In genomic region chr1:75797793-75798192, GRCm38 (mm10) we compare ENCODE assay signal across 17 mouse cellular contexts.
A peak's percentile ranks its signal among the peaks of the same experiment; 100 is the strongest.
DNase-seq lines count a peak whose midpoint lies in the region; ATAC-seq lines count a peak whose summit lies in the region.
"Had no signal": no experiment of that assay in that cellular context is flagged by ENCODE, and none has a peak within 500 bp of the region (broad histone marks: within the 10 kb centered on the region; RNA-seq: fewer than 3 reads in every experiment).

No protein-coding gene starts in this region.

- 0 out of 2 replicates have a peak, but pooled peaks cover 4% of the 10 kb centered on the region for H3K27me3 ChIP-seq in midbrain, embryonic 13.5 days
- H3K27me3 ChIP-seq in midbrain, embryonic 10.5 days (ENCODE audit: low read depth, poor library complexity, severe bottlenecking), result peaks cover 28% of the 10 kb centered on the region
- H3K27me3 ChIP-seq in forebrain, embryonic 13.5 days, result no peaks in the 10 kb centered on the region
- H3K27me3 ChIP-seq: embryonic facial prominence, embryonic 12.5 days had no signal

- H3K27ac ChIP-seq in midbrain, embryonic 13.5 days, result no peak overlapping the region
- H3K27ac ChIP-seq in midbrain, embryonic 10.5 days (replicated peaks), result no peak overlapping the region
- H3K27ac ChIP-seq in forebrain, embryonic 13.5 days, result 0 out of 2 replicates have a peak overlapping the region, but pooled peaks have one; percentile 22
- H3K27ac ChIP-seq: embryonic facial prominence, embryonic 12.5 days; heart, embryonic 10.5 days; kidney, postnatal 0 days had no signal

- peaks cover 3% of the 10 kb centered on the region; the same call in 1 of the 2 replicates for H3K9me3 ChIP-seq in midbrain, embryonic 13.5 days
- peaks cover 6% of the 10 kb centered on the region; the same call in 1 of the 2 replicates for H3K9me3 ChIP-seq in midbrain, embryonic 10.5 days (replicated peaks)
- H3K9me3 ChIP-seq in forebrain, embryonic 13.5 days (replicated peaks), result no peaks in the 10 kb centered on the region; the same call in 1 of the 2 replicates
- H3K9me3 ChIP-seq: heart, embryonic 10.5 days had no signal

- H3K4me2 ChIP-seq in midbrain, embryonic 13.5 days (replicated peaks), result no peak overlapping the region
- no peak overlapping the region; the same call in 1 of the 2 replicates for H3K4me2 ChIP-seq in forebrain, embryonic 13.5 days
- H3K4me2 ChIP-seq: embryonic facial prominence, embryonic 12.5 days had no signal

- H3K9ac ChIP-seq in midbrain, embryonic 13.5 days (replicated peaks), result no peak overlapping the region
- H3K9ac ChIP-seq in forebrain, embryonic 13.5 days, result no peak overlapping the region
- H3K9ac ChIP-seq: embryonic facial prominence, embryonic 12.5 days had no signal

- peaks cover 18% of the 10 kb centered on the region for H3K4me1 ChIP-seq in midbrain, embryonic 13.5 days (replicated peaks)
- peaks cover 23% of the 10 kb centered on the region for H3K4me1 ChIP-seq in midbrain, embryonic 10.5 days
- peaks cover 22% of the 10 kb centered on the region for H3K4me1 ChIP-seq in forebrain, embryonic 13.5 days

- no peaks in the 10 kb centered on the region for H3K36me3 ChIP-seq in midbrain, embryonic 13.5 days
- H3K36me3 ChIP-seq in midbrain, embryonic 10.5 days, result no peaks in the 10 kb centered on the region
- no peaks in the 10 kb centered on the region for H3K36me3 ChIP-seq in forebrain, embryonic 13.5 days (ENCODE audit: poor library complexity, severe bottlenecking)
- H3K36me3 ChIP-seq: embryonic facial prominence, embryonic 12.5 days; heart, embryonic 10.5 days had no signal

- H3K4me3 ChIP-seq in midbrain, embryonic 13.5 days (replicated peaks), result no peak overlapping the region
- no peak overlapping the region for H3K4me3 ChIP-seq in midbrain, embryonic 10.5 days
- H3K4me3 ChIP-seq in forebrain, embryonic 13.5 days, result no peak overlapping the region
- H3K4me3 ChIP-seq: embryonic facial prominence, embryonic 12.5 days; heart, embryonic 10.5 days had no signal

- peak; percentile 46 for DNase-seq in heart, adult 11 months
- no peak for DNase-seq in heart, adult 9 months (ENCODE audit: low spot score in 2 of 2)
- no peak for DNase-seq in midbrain, embryonic 10.5 days (ENCODE audit: low spot score)
- no peak for DNase-seq in lung, postnatal 36 days
- DNase-seq in layer of hippocampus, adult 9-11 months, result no peak
- DNase-seq in layer of hippocampus, postnatal 36 days, result no peak
- DNase-seq: adrenal gland, postnatal 36 days; cerebellum, adult 11-12 months; cerebellum, postnatal 10 days; gastrocnemius, postnatal 36 days; kidney, adult 2 months; right cerebral cortex, postnatal 14 days had no signal

- ATAC-seq in midbrain, embryonic 13.5 days, result peak; percentile 63; the same call in 1 of the 2 replicates
- ATAC-seq in forebrain, embryonic 13.5 days, result peak; percentile 68

- 30% methylated on average over 6 of the region's 6 CpGs for WGBS in midbrain, embryonic 13.5 days
- 51% methylated on average over 6 of the region's 6 CpGs for WGBS in midbrain, embryonic 10.5 days
- 12% methylated on average over 6 of the region's 6 CpGs for WGBS in forebrain, embryonic 13.5 days
